Mouse (Mus musculus): ENCODE data around the gene Git1. TPM values are rescaled to one million over a fixed set of nuclear protein-coding genes. Genes with fewer than 3 reads are reported as not detected.

The Git1 gene
- polyA plus RNA-seq, 2 experiments, result 17.3 to 57.1 TPM

DNA sequence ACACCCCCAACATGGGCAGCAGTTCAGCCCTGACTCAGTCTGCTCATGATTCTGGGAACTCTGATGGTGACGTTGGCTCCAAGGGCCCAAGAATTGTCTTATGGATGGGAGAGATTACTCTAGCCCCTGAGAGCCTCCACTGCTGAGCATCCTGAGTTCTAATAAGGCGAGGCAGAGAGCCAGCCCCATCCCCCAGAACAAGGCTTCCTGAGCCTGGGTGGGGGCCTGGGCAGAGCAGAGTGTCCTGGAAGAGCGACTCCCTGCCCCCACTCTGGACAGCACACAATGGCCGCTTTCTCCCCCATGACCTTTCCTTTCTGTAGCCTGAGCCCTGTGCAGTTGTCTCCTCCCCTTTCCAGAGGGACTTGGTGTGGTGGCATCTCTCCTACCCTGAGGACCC is 4.5 kb downstream of the Git1 start:
- Histone ChIP-seq H3K4me2 (replicated peaks; ENCODE audit: low read depth, low read length, severe bottlenecking) (no peak overlapping the region), H3K27me3 (ENCODE audit: control insufficient read depth, insufficient read depth, low read length) (no peaks in the 10 kb centered on the region), H3K36me3 (ENCODE audit: control insufficient read depth, insufficient read depth, low read length) (peaks cover 36% of the 10 kb centered on the region), H3K9ac (ENCODE audit: low read depth, low read length, severe bottlenecking) (peak overlapping the region; percentile 28; the same call in 1 of the 2 replicates), H3K4me1 (ENCODE audit: control insufficient read depth, insufficient read depth, low read length) (peaks cover 25% of the 10 kb centered on the region), H3K9me3 (ENCODE audit: control insufficient read depth, low read length) (no peaks in the 10 kb centered on the region), H3K27ac (replicated peaks; ENCODE audit: low read depth, low read length) (no peak overlapping the region), H3K4me3 (replicated peaks; ENCODE audit: low read length) (no peak overlapping the region)
- ATAC-seq (ENCODE audit: low FRiP score, low read depth), result no peak
- 53% methylated on average over 4 of the region's 4 CpGs for WGBS
- no peak for TF ChIP-seq POLR2A (IDR thresholded peaks at IDR 0.05; ENCODE audit: borderline replicate concordance, extremely low read depth, insufficient read depth, insufficient read length)
- no peak for DNase-seq (ENCODE audit: low spot score)

DNA sequence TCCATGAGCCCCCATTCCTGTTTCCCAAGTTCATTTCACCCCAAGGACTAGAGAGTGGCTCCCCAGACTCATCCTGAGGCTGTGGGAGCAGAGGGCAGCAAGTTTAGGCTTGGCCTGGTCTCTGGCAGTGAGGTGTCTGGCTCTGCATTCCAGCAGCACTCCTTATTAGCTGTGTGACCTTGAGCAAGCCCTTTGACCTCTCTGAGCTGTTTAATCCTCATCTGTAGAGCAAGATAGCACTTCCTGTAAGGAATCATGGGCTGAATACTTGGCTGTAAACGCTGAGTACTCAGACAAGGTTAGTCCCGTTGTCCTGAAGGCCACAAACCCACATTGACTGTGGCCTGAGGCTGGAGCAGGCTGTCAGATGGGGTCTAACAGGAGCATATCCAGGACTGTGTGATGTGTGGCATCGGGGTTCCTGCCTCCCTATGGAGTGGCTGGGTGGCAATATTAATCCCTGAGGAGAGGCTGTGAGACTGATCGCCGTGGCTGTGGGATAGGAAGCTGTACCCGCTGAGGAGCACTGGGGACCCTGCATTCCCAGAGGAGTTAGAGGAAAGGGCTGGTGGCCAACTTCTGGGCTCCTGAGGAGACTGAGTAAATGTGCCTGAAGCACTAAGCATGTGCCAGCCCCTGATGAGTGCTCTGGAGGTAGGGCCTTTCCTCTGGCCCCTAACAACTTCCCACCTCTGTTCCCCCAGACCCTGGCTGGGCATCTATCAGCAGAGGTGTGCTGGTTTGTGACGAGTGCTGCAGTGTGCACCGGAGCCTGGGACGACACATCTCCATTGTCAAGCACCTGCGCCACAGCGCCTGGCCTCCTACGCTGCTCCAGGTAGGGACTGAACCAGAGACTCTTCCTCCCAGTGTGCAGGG is 5.1 kb downstream of the Git1 start:
- Histone ChIP-seq H3K9me3 (ENCODE audit: control insufficient read depth, low read length) (no peaks in the 10 kb centered on the region), H3K27me3 (ENCODE audit: control insufficient read depth, insufficient read depth, low read length) (no peaks in the 10 kb centered on the region), H3K9ac (ENCODE audit: low read depth, low read length, severe bottlenecking) (peak overlapping the region; percentile 28; the same call in 1 of the 2 replicates), H3K4me2 (replicated peaks; ENCODE audit: low read depth, low read length, severe bottlenecking) (no peak overlapping the region), H3K36me3 (ENCODE audit: control insufficient read depth, insufficient read depth, low read length) (peaks cover 42% of the 10 kb centered on the region), H3K4me1 (ENCODE audit: control insufficient read depth, insufficient read depth, low read length) (peaks cover 25% of the 10 kb centered on the region), H3K27ac (replicated peaks; ENCODE audit: low read depth, low read length) (no peak overlapping the region), H3K4me3 (replicated peaks; ENCODE audit: low read length) (no peak overlapping the region)
- no peak for DNase-seq (ENCODE audit: low spot score)
- 76% methylated on average over 12 of the region's 12 CpGs for WGBS
- no peak for TF ChIP-seq POLR2A (IDR thresholded peaks at IDR 0.05; ENCODE audit: borderline replicate concordance, extremely low read depth, insufficient read depth, insufficient read length)
- ATAC-seq (ENCODE audit: low FRiP score, low read depth), result no peak

GRCm38 (mm10) chr11:77499354-77499753 is 6.0 kb downstream of the Git1 start:
- no peak for DNase-seq (ENCODE audit: low spot score)
- Histone ChIP-seq H3K4me1 (ENCODE audit: control insufficient read depth, insufficient read depth, low read length) (peaks cover 21% of the 10 kb centered on the region), H3K4me3 (replicated peaks; ENCODE audit: low read length) (no peak overlapping the region), H3K4me2 (replicated peaks; ENCODE audit: low read depth, low read length, severe bottlenecking) (no peak overlapping the region), H3K27ac (replicated peaks; ENCODE audit: low read depth, low read length) (no peak overlapping the region), H3K9ac (ENCODE audit: low read depth, low read length, severe bottlenecking) (no peak overlapping the region), H3K36me3 (ENCODE audit: control insufficient read depth, insufficient read depth, low read length) (peaks cover 51% of the 10 kb centered on the region), H3K9me3 (ENCODE audit: control insufficient read depth, low read length) (no peaks in the 10 kb centered on the region), H3K27me3 (ENCODE audit: control insufficient read depth, insufficient read depth, low read length) (no peaks in the 10 kb centered on the region)
- TF ChIP-seq POLR2A (IDR thresholded peaks at IDR 0.05; ENCODE audit: borderline replicate concordance, extremely low read depth, insufficient read depth, insufficient read length), result no peak
- 88% methylated on average over 7 of the region's 7 CpGs for WGBS
- no peak for ATAC-seq (ENCODE audit: low FRiP score, low read depth)

GRCm38 (mm10) chr11:77500361-77501325 is 7.3 kb downstream of the Git1 start:
- H3K36me3 ChIP-seq (ENCODE audit: control insufficient read depth, insufficient read depth, low read length), result peaks cover 64% of the 10 kb centered on the region
- no peak overlapping the region for H3K4me2 ChIP-seq (replicated peaks; ENCODE audit: low read depth, low read length, severe bottlenecking)
- no peak overlapping the region for H3K9ac ChIP-seq (ENCODE audit: low read depth, low read length, severe bottlenecking)
- ATAC-seq (ENCODE audit: low FRiP score, low read depth) (no peak), DNase-seq (ENCODE audit: low spot score) (no peak)
- 79% methylated on average over 16 of the region's 17 CpGs for WGBS
- no peak overlapping the region for H3K4me3 ChIP-seq (replicated peaks; ENCODE audit: low read length)
- H3K9me3 ChIP-seq (ENCODE audit: control insufficient read depth, low read length), result no peaks in the 10 kb centered on the region
- H3K27ac ChIP-seq (replicated peaks; ENCODE audit: low read depth, low read length), result no peak overlapping the region
- H3K27me3 ChIP-seq (ENCODE audit: control insufficient read depth, insufficient read depth, low read length), result no peaks in the 10 kb centered on the region
- H3K4me1 ChIP-seq (ENCODE audit: control insufficient read depth, insufficient read depth, low read length), result peaks cover 11% of the 10 kb centered on the region
- no peak for TF ChIP-seq POLR2A (IDR thresholded peaks at IDR 0.05; ENCODE audit: borderline replicate concordance, extremely low read depth, insufficient read depth, insufficient read length)

DNA sequence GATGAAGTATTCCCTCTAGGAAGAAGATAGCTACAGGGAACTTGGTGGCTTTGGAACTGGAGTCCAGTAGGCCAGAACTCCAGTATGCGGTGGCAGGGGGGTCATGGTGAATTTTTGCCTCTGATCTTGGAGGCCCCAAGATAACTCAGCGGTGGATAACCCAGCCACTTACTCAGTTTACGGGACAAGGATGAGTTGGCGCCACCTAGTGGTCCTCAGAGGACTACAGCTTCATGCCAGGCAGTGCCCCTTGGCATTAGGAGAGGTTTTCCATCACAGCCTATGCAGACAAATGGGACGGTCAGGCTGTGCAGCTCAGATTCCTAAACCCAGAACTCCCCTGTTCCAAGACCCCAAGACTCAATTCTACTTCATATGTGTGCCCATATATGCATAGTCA is 8.0 kb downstream of the Git1 start:
- no peak for TF ChIP-seq POLR2A (IDR thresholded peaks at IDR 0.05; ENCODE audit: borderline replicate concordance, extremely low read depth, insufficient read depth, insufficient read length)
- Histone ChIP-seq H3K4me2 (replicated peaks; ENCODE audit: low read depth, low read length, severe bottlenecking) (no peak overlapping the region), H3K27ac (replicated peaks; ENCODE audit: low read depth, low read length) (no peak overlapping the region), H3K4me1 (ENCODE audit: control insufficient read depth, insufficient read depth, low read length) (peaks cover 8% of the 10 kb centered on the region), H3K9ac (ENCODE audit: low read depth, low read length, severe bottlenecking) (no peak overlapping the region), H3K9me3 (ENCODE audit: control insufficient read depth, low read length) (no peaks in the 10 kb centered on the region), H3K36me3 (ENCODE audit: control insufficient read depth, insufficient read depth, low read length) (peaks cover 71% of the 10 kb centered on the region), H3K27me3 (ENCODE audit: control insufficient read depth, insufficient read depth, low read length) (no peaks in the 10 kb centered on the region), H3K4me3 (replicated peaks; ENCODE audit: low read length) (no peak overlapping the region)
- ATAC-seq (ENCODE audit: low FRiP score, low read depth) (peak; percentile 43; the same call in 1 of the 2 replicates), DNase-seq (ENCODE audit: low spot score) (peak; percentile 80)
- 28% methylated on average over 4 of the region's 5 CpGs for WGBS

Data from limb, embryonic 14.5 days (tissue).